ENCODE assay signal across 23 mouse cellular contexts in genomic region chr10:74663171-74663570, GRCm38 (mm10).
DNase-seq lines count a peak whose midpoint lies in the region; ATAC-seq and TF ChIP-seq lines count a peak whose summit lies in the region.
"Had no signal": no experiment of that assay in that cellular context is flagged by ENCODE, and none has a peak within 500 bp of the region (broad histone marks: within the 10 kb centered on the region; RNA-seq: fewer than 3 reads in every experiment).

No protein-coding gene starts in this region.

- WGBS in midbrain, embryonic 16.5 days, result 83% methylated on average over 1 of the region's 1 CpGs

- H3K36me3 ChIP-seq in ES-E14 (ENCODE audit: control insufficient read depth, insufficient read depth, low read length, poor library complexity, severe bottlenecking), result no peaks in the 10 kb centered on the region
- H3K36me3 ChIP-seq in midbrain, embryonic 16.5 days (ENCODE audit: control insufficient read depth, insufficient read depth, low read length), result no peaks in the 10 kb centered on the region
- H3K36me3 ChIP-seq: embryonic facial prominence, embryonic 10.5 days; embryonic facial prominence, embryonic 12.5 days; forebrain, embryonic 15.5 days had no signal

- in situ Hi-C loops in ES-E14 (cut with MboI; ENCODE audit: low sequenced_read_pairs in 2 of 2, unreplicated experiment in 2 of 2), result no loop called here

- H3K9ac ChIP-seq in ES-E14 (ENCODE audit: insufficient read depth, low read depth, low read length, poor library complexity, severe bottlenecking), result no peak overlapping the region
- no peak overlapping the region for H3K9ac ChIP-seq in midbrain, embryonic 16.5 days (ENCODE audit: low read depth, low read length)
- H3K9ac ChIP-seq: embryonic facial prominence, embryonic 12.5 days; forebrain, embryonic 13.5 days; forebrain, embryonic 15.5 days; forebrain, postnatal 0 days had no signal

- H3K4me1 ChIP-seq in ES-E14 (ENCODE audit: control insufficient read depth in 2 of 2, insufficient read depth in 2 of 2, low read length in 2 of 2, poor library complexity in 1 of 2), result no peaks in the 10 kb centered on the region
- H3K4me1 ChIP-seq in midbrain, embryonic 16.5 days (ENCODE audit: control insufficient read depth, insufficient read depth, low read length), result no peaks in the 10 kb centered on the region
- H3K4me1 ChIP-seq: embryonic facial prominence, embryonic 10.5 days; embryonic facial prominence, embryonic 12.5 days; forebrain, embryonic 13.5 days; forebrain, embryonic 15.5 days had no signal

- H3K4me3 ChIP-seq in ES-E14 (ENCODE audit: insufficient read depth in 1 of 2, low read depth in 1 of 2, low read length in 2 of 2, poor library complexity in 1 of 2, severe bottlenecking in 1 of 2), result no peak overlapping the region
- no peak overlapping the region for H3K4me3 ChIP-seq in midbrain, embryonic 16.5 days (ENCODE audit: low read depth, low read length)
- H3K4me3 ChIP-seq: embryonic facial prominence, embryonic 10.5 days; embryonic facial prominence, embryonic 12.5 days; erythroblast, embryonic 14.5 days; forebrain, embryonic 13.5 days; forebrain, embryonic 15.5 days had no signal

- H3K9me3 ChIP-seq in ES-E14 (ENCODE audit: control insufficient read depth, insufficient read depth, low read depth, low read length), result no peaks in the 10 kb centered on the region
- no peaks in the 10 kb centered on the region for H3K9me3 ChIP-seq in midbrain, embryonic 16.5 days (replicated peaks; ENCODE audit: control insufficient read depth, low read length, poor library complexity, severe bottlenecking)
- H3K9me3 ChIP-seq: embryonic facial prominence, embryonic 10.5 days; embryonic facial prominence, embryonic 12.5 days; forebrain, embryonic 13.5 days; forebrain, embryonic 15.5 days had no signal

- DNase-seq in 3T3-L1 (ENCODE audit: low read depth, low spot score) (peak; percentile 91), ES-E14 (ENCODE audit: low read depth, low spot score) (no peak), NIH3T3 (ENCODE audit: low read depth) (peak; percentile 66)
- peak; percentile 8 for DNase-seq in fibroblast of lung, adult 2 months (ENCODE audit: low read depth)
- no peak for DNase-seq in layer of hippocampus, postnatal 36 days
- DNase-seq in kidney, adult 18-20 months, result no peak
- DNase-seq: adrenal gland, adult 8-10 months; adrenal gland, postnatal 14 days; adrenal gland, postnatal 36 days; cerebellum, adult 11-12 months; cerebellum, adult 2 months; cerebellum, adult 9-10 months; cerebellum, postnatal 10 days; cerebellum, postnatal 25 days; forebrain, postnatal 0 days had no signal

- no peaks in the 10 kb centered on the region for H3K27me3 ChIP-seq in midbrain, embryonic 16.5 days (ENCODE audit: control insufficient read depth, insufficient read depth, low read depth, low read length)
- H3K27me3 ChIP-seq: CH12.LX; embryonic facial prominence, embryonic 12.5 days; forebrain, embryonic 13.5 days; forebrain, embryonic 15.5 days had no signal

- H3K27ac ChIP-seq in ES-E14 (ENCODE audit: insufficient read depth, low read depth, low read length, poor library complexity, severe bottlenecking), result no peak overlapping the region
- H3K27ac ChIP-seq in midbrain, embryonic 16.5 days (ENCODE audit: low read length), result no peak overlapping the region
- H3K27ac ChIP-seq: embryonic facial prominence, embryonic 10.5 days; embryonic facial prominence, embryonic 12.5 days; forebrain, embryonic 13.5 days; forebrain, embryonic 15.5 days had no signal

- no peak overlapping the region for H3K4me2 ChIP-seq in midbrain, embryonic 16.5 days (ENCODE audit: low read length)
- H3K4me2 ChIP-seq: embryonic facial prominence, embryonic 12.5 days; forebrain, embryonic 13.5 days; forebrain, embryonic 15.5 days had no signal

- no peak for ATAC-seq in midbrain, embryonic 16.5 days
- ATAC-seq: CD4-positive, CD25-positive, alpha-beta regulatory T cell, adult 4 months; forebrain, embryonic 13.5 days; forebrain, embryonic 15.5 days; forebrain, postnatal 0 days had no signal

TF ChIP-seq in ES-E14, 5 proteins besides CTCF, POLR2A, EP300 and RAD21:
- TF ChIP-seq ZNF384 (IDR thresholded peaks at IDR 0.05; ENCODE audit: low read depth, low read length) (no peak), HCFC1 (IDR thresholded peaks at IDR 0.05; ENCODE audit: borderline replicate concordance, insufficient read depth, low read length) (no peak), CHD2 (IDR thresholded peaks at IDR 0.05; ENCODE audit: low read depth, low read length) (no peak), MAFK (IDR thresholded peaks at IDR 0.05; ENCODE audit: insufficient read depth, low read depth, low read length) (0 out of 2 replicates have a peak, but pooled peaks have one; percentile 6), ZC3H11A (IDR thresholded peaks at IDR 0.05; ENCODE audit: borderline replicate concordance, low read depth, low read length) (no peak)

Comparison
In these comparisons a context has a peak if more than half of its experiments do, and no peak if none do; other contexts are left out.
1. DNase-seq: peak in 3T3-L1 (single experiment), NIH3T3 (single experiment) and fibroblast of lung, adult 2 months (single experiment); none in ES-E14 (single experiment), layer of hippocampus, postnatal 36 days (0 of 2) and kidney, adult 18-20 months (single experiment).